Mouse (Mus musculus): ENCODE measurements around the gene Cdh12.

The Cdh12 gene

DNA sequence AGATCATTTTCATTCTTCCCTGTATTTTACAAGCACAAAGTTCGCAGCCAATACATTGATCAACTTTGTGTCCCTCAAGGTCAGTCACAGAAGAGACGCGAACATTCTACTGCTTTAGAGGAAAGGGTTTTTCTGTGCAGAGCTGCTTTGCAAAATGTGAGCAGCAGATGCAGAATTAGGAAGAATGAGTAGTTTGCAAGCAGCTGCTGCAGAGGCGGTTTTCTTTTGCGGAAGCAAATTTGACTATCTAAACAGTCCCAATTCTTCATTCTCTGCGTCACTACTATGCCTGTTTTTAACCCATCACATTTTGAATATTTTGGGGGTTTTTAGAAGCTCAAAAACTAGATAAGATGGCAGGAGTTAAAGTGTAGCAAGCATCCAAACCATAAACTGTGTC lies 956.1 kb downstream of the Cdh12 start:
- DNase-seq = no peak

DNA sequence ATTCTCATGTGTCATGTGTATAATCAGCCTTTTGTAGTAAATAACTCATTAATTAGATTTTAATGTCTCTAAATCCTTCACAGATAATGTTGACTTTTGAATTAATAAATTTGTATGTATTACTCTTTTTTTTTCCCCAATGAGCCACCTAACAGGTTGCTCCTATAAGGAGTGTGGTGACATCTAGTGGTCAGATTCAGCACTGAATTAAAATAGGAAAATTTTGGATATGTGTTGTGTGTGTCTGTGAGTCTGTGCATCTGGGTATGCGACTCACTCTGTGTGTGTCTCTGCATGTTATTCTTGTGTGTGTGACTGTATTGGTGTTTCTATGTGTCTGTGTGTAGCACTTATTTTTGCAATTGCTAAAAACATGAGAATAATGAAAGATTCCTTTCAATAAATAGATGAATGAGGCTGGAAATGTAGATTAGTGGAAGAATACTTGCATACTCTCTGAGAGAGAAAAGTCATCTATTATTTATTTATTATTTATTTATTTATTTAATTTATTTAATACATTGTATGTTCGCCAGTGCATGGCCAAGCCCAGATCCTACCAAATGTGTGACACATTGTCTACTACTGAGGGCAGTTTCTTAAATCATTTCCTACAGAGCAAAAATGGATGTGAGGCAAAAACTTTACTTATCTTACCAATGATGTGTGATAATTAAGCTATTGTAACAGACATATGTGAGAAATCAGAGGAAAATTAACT lies 958.4 kb downstream of the Cdh12 start:
- DNase-seq = peak; percentile 4

DNA sequence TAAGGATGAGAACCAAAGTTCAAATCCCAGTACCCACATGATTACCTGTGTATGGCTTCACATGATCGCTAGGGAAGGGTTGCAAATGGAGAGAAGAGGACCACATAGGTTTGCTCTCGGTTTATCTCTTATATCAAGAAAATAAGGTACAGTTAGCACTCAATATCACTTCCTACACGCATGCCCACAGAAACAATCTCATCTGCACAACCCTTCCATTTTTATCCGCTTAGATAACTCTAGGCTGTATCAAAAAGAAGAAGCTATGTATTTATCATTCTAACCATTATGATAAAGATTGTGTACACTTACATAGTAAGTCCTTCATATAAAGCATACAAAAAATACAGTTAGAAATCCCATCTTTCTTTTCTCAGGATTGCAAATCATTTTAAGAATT lies 988.3 kb downstream of the Cdh12 start:
- no peak for DNase-seq

DNA sequence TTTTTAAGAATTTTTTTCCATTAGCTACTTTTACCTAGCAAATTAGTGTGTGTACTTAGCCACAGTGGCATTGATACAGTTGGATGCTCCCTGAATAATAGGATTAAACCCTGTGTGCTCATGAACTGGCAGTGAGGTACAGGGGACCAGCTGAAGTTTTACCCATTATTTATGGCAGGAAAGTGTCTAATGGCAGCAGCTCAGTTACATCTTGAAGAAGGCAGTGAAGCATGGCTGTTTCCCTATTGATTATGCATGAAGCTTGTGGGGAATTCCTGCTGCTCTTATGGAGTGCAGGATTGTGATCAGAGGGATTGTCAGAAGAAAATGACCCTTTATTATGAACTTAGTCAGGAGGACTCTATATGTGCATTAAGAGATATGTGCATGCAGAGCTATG lies 988.9 kb downstream of the Cdh12 start:
- DNase-seq = no peak

DNA sequence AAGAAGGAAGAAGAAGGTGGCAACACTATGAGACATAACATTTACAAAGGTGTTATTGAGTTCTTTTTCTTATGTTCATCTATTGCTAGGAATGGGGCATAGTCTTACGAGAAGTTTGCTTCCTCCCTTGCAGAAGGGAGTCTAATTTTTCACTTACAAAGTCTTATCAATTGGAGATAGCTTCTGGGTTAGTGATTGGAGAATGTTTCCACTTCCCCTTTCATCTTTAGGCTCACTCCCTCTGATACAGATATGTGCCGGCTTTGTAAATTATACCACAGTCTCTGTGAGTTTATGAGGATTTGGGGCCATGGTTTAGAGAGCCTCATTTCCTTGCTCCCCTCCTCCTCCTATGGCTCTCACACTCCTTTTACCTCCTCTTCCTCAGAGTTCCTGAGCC lies 1009.0 kb downstream of the Cdh12 start:
- no peak for DNase-seq

DNA sequence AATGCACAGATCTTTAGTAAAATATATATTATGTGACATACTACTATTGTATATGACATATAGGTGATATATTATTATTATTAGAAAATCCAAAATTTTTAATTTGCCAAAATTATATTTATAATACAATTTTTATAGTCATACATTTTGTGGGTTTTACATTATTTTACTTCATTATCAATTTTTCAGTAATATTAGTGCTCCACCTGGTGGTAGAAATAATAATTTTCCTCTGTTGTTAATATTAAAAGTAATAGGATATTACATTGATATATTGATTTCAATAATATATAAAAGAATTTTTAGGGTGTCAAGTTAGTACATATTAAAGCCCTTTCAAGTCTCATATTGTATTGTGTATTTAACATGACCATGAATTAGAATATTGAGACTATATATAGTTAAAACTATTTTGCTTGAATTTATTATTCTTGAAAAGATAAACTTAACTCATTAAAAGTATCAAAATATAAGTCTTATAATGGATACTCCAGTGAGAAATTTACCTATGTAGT lies 1070.3 kb downstream of the Cdh12 start:
- DNase-seq = no peak

DNA sequence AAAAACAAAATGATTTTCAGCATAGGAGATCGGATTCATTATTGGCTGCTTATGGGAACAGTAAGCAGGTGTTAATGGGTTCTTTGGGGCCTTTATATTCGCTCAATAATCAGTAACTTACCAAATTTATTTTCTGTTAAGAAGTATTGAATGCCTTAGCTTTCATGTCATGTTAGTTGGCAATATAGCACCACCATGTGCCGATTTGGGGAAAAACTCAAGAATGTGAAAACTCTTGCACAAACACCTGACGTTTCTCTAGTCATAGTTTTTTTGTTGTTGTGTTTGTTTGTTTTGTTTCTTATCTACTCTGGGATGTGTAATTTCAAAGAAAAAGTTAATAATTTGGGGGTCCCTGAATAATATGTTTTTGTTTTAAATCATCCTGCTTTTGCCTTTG lies 1081.7 kb downstream of the Cdh12 start:
- DNase-seq = no peak

DNA sequence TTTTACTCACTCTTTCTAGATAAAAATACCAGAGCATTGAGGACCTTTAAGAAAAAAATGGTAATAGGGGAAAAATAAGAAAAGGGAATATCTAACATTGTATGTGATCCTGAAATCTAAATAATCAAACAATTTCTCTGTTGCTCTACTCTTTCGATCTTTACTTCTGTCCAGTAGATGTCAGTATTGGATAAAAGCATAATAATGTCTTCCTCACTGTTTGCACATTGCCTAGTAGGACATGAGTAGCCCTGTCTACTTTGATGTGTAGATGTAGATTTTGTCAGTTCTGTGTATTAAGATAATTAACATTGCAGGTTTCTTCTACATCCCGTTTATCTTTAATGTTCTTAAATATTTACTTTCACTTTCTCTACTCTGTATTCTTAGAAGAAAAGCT lies 1087.8 kb downstream of the Cdh12 start:
- DNase-seq = no peak

DNA sequence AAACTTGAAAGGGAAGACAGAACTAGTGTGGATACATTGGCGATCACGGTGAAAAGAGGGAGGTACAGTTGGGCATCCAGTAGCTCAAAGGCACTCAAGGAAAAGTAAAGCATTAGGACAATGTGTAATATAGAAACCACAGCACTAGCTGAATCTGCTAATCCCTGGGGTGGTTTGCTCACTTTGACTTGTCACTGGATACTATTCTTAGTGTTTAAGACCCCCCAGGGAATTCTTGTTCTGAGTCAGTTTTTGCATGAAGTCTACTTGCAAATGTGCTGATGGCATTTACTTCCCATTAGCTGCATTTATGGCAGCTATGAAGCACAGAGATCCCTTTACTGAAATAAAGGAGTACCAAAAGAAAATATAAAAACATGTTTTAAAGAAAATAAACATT lies 1095.7 kb downstream of the Cdh12 start:
- DNase-seq = no peak

DNA sequence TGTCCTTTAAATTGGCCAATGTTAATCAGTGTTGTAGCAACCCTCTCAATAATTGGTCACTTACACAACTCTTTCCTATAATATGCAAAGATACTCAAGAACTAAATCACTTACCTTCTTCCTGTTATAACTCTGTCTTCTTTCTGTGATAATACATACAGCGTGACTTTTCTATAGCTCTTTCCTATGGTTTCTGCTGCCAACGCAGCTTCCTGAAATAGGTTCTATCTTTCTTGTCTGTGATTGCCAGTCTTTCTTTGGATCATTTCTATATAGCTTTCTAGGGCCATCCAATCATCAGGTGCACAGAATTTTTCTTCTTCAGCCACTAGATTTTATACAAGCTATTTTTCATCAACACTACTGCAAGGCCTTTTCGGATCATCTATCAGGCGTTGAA lies 1106.9 kb downstream of the Cdh12 start:
- DNase-seq = no peak

DNA sequence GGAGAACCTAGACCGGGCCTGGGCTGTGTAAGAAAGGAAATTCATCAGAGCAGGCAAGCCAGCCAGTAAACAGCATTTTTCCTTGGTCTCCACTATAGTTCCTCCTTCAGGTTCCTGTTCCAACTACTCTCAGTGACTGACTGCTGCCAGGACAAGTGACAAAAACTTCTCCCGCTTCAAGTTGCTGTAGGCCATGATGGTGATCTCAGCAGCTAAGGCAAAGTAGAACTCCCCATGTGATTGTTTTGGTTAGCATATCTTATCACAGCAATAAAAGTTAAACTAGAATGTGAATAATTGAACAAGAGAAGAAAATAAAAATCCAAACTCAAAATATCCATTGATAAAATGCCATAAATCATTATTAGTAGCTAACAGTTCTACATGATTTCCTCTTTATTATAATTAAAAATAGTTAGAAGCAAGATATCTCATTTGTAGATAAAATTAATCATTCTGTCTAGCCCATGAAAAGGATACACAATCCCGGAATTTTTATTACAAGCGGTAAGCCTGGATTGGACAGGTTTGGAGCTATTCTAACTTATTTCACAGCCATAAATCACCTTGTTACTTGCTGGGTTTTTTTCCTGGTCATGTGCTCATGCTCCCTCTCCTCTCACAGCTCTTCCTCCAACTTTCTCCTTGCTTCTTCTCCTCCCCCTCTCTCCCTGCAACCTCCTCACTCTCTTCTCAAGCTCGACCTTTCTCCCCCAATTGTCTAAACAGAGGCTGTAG lies 1117.4 kb downstream of the Cdh12 start:
- DNase-seq = no peak

DNA sequence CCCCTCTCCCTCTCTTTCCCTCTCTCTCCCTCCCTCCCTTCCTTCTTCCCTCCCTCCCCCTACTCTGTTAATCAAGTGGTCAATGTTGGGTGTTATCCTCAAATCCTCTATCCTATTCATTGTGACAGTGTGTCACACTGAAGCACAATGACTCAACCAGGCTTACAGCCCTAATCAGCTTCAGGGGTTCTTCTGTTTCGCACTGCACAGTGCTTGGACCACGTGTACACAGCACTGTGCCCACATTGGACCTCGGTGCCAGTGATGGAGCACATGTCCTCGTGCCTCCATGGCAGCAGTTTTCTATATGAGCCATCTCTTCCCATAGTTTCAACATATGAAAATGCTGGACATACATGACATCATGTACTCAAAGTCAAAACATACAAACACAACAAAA lies 1155.4 kb downstream of the Cdh12 start:
- no peak for DNase-seq

Measured in lung, postnatal 36 days (tissue).